Mouse (Mus musculus) testis, adult 2 months (tissue): Measurements from ENCODE around the gene Zswim1. TPM values are rescaled to one million over a fixed set of nuclear protein-coding genes. Genes with fewer than 3 reads are reported as not detected.
A peak's percentile ranks its signal among the peaks of the same experiment; 100 is the strongest.
"Not testable (repeated sequence)": the region's sequence is repeated elsewhere in the genome, so short reads cannot be mapped to it uniquely, and the experiment has no call there.

Experiments used
- H3K27ac ChIP-seq: fragments of 200-500 bp; 2 replicates; pipeline ENCODE4 v1.5.1; 2012; ENCODE audit warnings: low read depth, low read length; ENCODE audit not compliant: control insufficient read depth, insufficient read depth
- H3K27me3 ChIP-seq: fragments of 200-500 bp; 2 replicates; pipeline ENCODE4 v1.6.1; 2012; ENCODE audit warnings: mild to moderate bottlenecking, low read length, moderate library complexity; ENCODE audit not compliant: control insufficient read depth, insufficient read depth
- H3K36me3 ChIP-seq: fragments of 200-500 bp; 2 replicates; pipeline ENCODE4 v1.6.1; 2012; ENCODE audit warnings: mild to moderate bottlenecking, low read length; ENCODE audit not compliant: control insufficient read depth, insufficient read depth
- H3K4me1 ChIP-seq: fragments of 200-500 bp; 2 replicates; pipeline ENCODE4 v1.6.1; 2012; ENCODE audit warnings: low read length; ENCODE audit not compliant: control insufficient read depth, insufficient read depth
- H3K4me3 ChIP-seq: fragments of 200-500 bp; 2 replicates; pipeline ENCODE4 v1.5.1; 2012; ENCODE audit warnings: low read depth, mild to moderate bottlenecking, low read length, moderate library complexity, mixed read lengths; ENCODE audit not compliant: control insufficient read depth
- CTCF ChIP-seq: fragments of 200-500 bp; IDR thresholded peaks from 2 replicates; pipeline ENCODE4 v1.5.1; 2012; ENCODE audit warnings: low read depth, mild to moderate bottlenecking, inconsistent platforms, low read length, moderate library complexity; ENCODE audit not compliant: control insufficient read depth, insufficient read depth, insufficient replicate concordance
- POLR2A ChIP-seq: fragments of 200-500 bp; IDR thresholded peaks from 2 replicates; pipeline ENCODE4 v1.6.1; 2012; ENCODE audit warnings: low read depth, mild to moderate bottlenecking, inconsistent platforms, low read length, moderate library complexity; ENCODE audit not compliant: control insufficient read depth
- polyA plus RNA-seq: library from polyadenylated mRNA; depleted of rRNA; stranded (reverse); fragments of >200 nt; gene quantifications from 2 replicates; pipeline ENCODE4 v1.2.3, GENCODE M21; 2012

Gene Zswim1
- polyA plus RNA-seq, 1 experiment: 26.0 TPM

GRCm38 (mm10) chr2:164845782-164846181, 23.3 kb downstream of the Zswim1 start:
- Histone ChIP-seq H3K4me3 (no peak overlapping the region), H3K27me3 (no peaks in the 10 kb centered on the region), H3K36me3 (no peaks in the 10 kb centered on the region), H3K4me1 (peaks cover 2% of the 10 kb centered on the region; the same call in 1 of the 2 replicates), H3K27ac (no peak overlapping the region)
- TF ChIP-seq POLR2A (no peak), CTCF (no peak; the same call in 1 of the 2 replicates)

DNA sequence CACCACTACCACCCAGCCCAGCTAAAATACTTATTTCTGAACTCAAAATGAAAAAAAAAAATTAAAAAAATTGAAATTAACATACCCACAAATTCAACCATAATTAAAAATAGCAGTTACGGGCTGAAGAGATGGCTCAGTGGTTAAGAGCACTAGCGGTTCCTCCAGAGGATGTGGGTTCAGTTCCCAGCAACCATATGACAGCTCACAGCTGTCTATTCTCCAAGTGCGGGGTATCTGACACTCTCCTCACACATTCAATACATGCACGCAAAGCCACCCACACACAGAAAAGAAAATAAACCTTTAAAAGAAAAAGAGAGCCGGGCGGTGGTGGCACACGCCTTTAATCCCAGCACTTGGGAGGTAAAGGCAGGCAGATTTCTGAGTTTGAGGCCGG, 27.6 kb downstream of the Zswim1 start:
- Histone ChIP-seq H3K4me3 (no peak overlapping the region), H3K36me3 (no peaks in the 10 kb centered on the region), H3K27me3 (no peaks in the 10 kb centered on the region), H3K4me1 (peaks cover 2% of the 10 kb centered on the region; the same call in 1 of the 2 replicates), H3K27ac (no peak overlapping the region)
- TF ChIP-seq POLR2A (no peak), CTCF (no peak)

DNA sequence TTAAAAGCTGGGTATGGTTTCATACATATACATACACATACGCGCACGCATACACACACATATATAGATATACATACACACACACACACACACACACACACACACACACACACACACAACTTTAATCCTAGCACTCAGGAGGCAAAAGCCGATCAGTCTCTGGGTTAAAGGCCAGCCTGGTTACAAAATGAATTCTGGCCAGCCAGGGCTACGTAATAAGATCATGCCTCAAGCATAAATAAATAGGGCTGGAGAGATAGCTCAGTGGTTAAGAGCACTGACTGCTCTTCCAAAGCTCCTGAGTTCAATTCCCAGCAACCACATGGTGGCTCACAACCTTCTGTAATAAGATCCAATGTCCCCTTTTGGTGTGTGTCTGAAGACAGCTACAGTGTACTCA, 33.1 kb downstream of the Zswim1 start:
- not testable (repeated sequence) for H3K27me3 ChIP-seq, H3K36me3 ChIP-seq, H3K4me1 ChIP-seq, H3K27ac ChIP-seq, H3K4me3 ChIP-seq

GRCm38 (mm10) chr2:164856309-164857100, 34.0 kb downstream of the Zswim1 start:
- TF ChIP-seq POLR2A (no peak), CTCF (no peak)
- Histone ChIP-seq H3K4me3 (peak overlapping the region; percentile 69), H3K27me3 (no peaks in the 10 kb centered on the region), H3K4me1 (peaks cover 7% of the 10 kb centered on the region), H3K36me3 (no peaks in the 10 kb centered on the region), H3K27ac (no peak overlapping the region)

GRCm38 (mm10) chr2:164857101-164857821, 34.8 kb downstream of the Zswim1 start, which contains the start of gene Pltp:
Gene Pltp (minus strand): TSS chr2:164857711.
- no peaks in the 10 kb centered on the region for H3K36me3 ChIP-seq
- no peaks in the 10 kb centered on the region for H3K27me3 ChIP-seq
- H3K4me1 ChIP-seq: peaks cover 7% of the 10 kb centered on the region
- H3K27ac ChIP-seq: no peak within 1 kb of the TSS
- peak within 1 kb of the TSS; percentile 69 for H3K4me3 ChIP-seq
- TF ChIP-seq POLR2A: peak; percentile 40; the same call in 1 of the 2 replicates
- no peak for TF ChIP-seq CTCF

GRCm38 (mm10) chr2:164857842-164858553, 35.5 kb downstream of the Zswim1 start:
- Histone ChIP-seq H3K4me1 (peaks cover 7% of the 10 kb centered on the region), H3K36me3 (no peaks in the 10 kb centered on the region), H3K27me3 (no peaks in the 10 kb centered on the region), H3K27ac (no peak overlapping the region), H3K4me3 (peak overlapping the region; percentile 26; the same call in 1 of the 2 replicates)
- TF ChIP-seq POLR2A: no peak
- TF ChIP-seq CTCF: no peak

GRCm38 (mm10) chr2:164859155-164859554, 36.7 kb downstream of the Zswim1 start:
- no peak for TF ChIP-seq POLR2A
- TF ChIP-seq CTCF: no peak
- Histone ChIP-seq H3K4me1 (peaks cover 7% of the 10 kb centered on the region), H3K36me3 (no peaks in the 10 kb centered on the region), H3K27me3 (no peaks in the 10 kb centered on the region), H3K4me3 (no peak overlapping the region), H3K27ac (no peak overlapping the region)
